Mouse (Mus musculus): ENCODE results near the gene Slc10a3. TPM values are rescaled to one million over a fixed set of nuclear protein-coding genes. Genes with fewer than 3 reads are reported as not detected.
A peak's percentile ranks its signal among the peaks of the same experiment; 100 is the strongest.
"Not testable (repeated sequence)": the region's sequence is repeated elsewhere in the genome, so short reads cannot be mapped to it uniquely, and the experiment has no call there.

The Slc10a3 gene
- polyA plus RNA-seq, 1 experiment from 2014 or later, result 6.1 TPM

GRCm38 (mm10) chrX:74357069-74357468, 16.1 kb downstream of the Slc10a3 start:
- H3K27me3 ChIP-seq; H3K4me2 ChIP-seq; H3K4me3 ChIP-seq (replicated peaks); H3K9ac ChIP-seq; H3K9me3 ChIP-seq (replicated peaks); H3K27ac ChIP-seq (replicated peaks); H3K36me3 ChIP-seq (replicated peaks); ATAC-seq (ENCODE audit: insufficient read depth); H3K4me1 ChIP-seq (replicated peaks): not testable (repeated sequence)
- WGBS (ENCODE audit: insufficient replicate concordance), result 81% methylated on average over 3 of the region's 3 CpGs

DNA sequence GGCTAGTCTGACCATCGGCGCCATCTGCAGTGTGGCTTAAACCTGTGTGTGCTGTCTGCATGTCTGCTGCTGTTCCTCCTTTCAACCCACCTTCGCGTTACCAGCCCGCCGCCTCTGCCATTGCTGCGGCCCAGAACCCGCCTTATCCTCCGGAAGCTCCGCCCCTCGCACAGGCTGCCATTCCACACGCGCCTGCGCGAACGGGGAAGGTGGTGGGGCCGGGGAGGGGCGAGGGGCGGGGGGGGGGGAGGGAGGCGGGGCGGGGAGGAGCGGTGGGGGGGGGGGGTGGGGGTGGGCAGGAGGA, 19.7 kb downstream of the Slc10a3 start, which contains the start of gene Lage3:
Gene Lage3 (minus strand): TSS at position 152 of the 304 bp plus-strand sequence.
- H3K9me3 ChIP-seq (replicated peaks), result no peaks in the 10 kb centered on the region

GRCm38 (mm10) chrX:74352645-74353466, 20.3 kb downstream of the Slc10a3 start:
- peak overlapping the region; percentile 74 for H3K4me2 ChIP-seq
- WGBS (ENCODE audit: insufficient replicate concordance), result 22% methylated on average over 13 of the region's 13 CpGs
- no peaks in the 10 kb centered on the region for H3K36me3 ChIP-seq (replicated peaks)
- H3K9me3 ChIP-seq (replicated peaks), result no peaks in the 10 kb centered on the region
- peak overlapping the region; percentile 54 for H3K9ac ChIP-seq
- peak overlapping the region; percentile 61 for H3K4me3 ChIP-seq (replicated peaks)
- H3K27me3 ChIP-seq, result no peaks in the 10 kb centered on the region
- H3K4me1 ChIP-seq (replicated peaks), result peaks cover 5% of the 10 kb centered on the region; the same call in 1 of the 2 replicates
- ATAC-seq (ENCODE audit: insufficient read depth), result 0 out of 2 replicates have a peak, but pooled peaks have one; percentile 25
- H3K27ac ChIP-seq (replicated peaks), result no peak overlapping the region

More for the DNA sequence above, 19.7 kb downstream of the Slc10a3 start, which contains the start of gene Lage3:
- Histone ChIP-seq H3K27me3 (no peaks in the 10 kb centered on the region), H3K36me3 (replicated peaks) (no peaks in the 10 kb centered on the region), H3K4me2 (peak within 1 kb of the TSS; percentile 74), H3K9ac (peak within 1 kb of the TSS; percentile 54), H3K4me1 (replicated peaks) (peaks cover 5% of the 10 kb centered on the region; the same call in 1 of the 2 replicates), H3K4me3 (replicated peaks) (peak within 1 kb of the TSS; percentile 61), H3K27ac (replicated peaks) (no peak within 1 kb of the TSS)
- 25% methylated on average over 17 of the region's 22 CpGs for WGBS (ENCODE audit: insufficient replicate concordance)
- ATAC-seq (ENCODE audit: insufficient read depth), result peak; percentile 81

DNA sequence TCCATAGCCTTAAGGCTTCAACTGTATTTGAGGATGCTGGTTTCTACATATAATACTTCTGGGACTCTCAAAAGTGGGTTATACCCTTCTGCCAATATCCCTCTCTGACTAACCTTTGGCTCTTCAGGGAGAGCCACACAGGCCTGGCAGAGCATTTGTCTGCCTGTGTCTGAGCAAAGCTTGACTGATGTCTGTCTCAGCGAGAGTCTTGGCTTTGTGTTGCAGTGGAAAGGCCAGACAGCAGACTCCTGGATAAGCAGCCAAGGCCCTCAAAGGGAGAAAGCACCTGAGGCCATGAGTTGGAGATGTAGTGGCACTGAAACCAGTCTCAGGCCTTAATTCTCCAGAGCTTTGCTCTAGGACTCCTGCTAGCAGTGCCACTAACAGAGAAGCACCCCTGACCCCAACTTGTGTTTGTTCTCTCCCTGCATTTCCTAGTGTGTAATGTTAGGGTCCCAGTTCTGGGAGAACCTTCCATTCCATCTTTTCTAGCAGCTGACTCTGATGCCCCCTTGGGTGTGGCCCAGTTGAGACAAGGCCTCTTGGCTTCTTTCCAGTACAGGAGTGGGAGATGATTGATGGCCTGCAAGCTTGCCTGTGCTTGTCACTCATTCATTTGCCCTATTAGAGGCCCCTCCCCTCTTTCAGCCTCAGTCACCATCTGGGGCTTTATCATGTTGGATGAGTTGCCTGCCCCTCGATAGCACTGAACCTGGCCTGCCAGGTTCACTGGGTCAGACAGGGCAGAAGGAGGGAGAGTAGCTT, 42.8 kb downstream of the Slc10a3 start:
- H3K4me3 ChIP-seq (replicated peaks), result no peak overlapping the region
- H3K27me3 ChIP-seq, result no peaks in the 10 kb centered on the region
- WGBS (ENCODE audit: insufficient replicate concordance), result 37% methylated on average over 2 of the region's 2 CpGs
- H3K9ac ChIP-seq, result no peak overlapping the region
- H3K4me2 ChIP-seq, result no peak overlapping the region
- H3K27ac ChIP-seq (replicated peaks), result no peak overlapping the region
- no peak for ATAC-seq (ENCODE audit: insufficient read depth)
- H3K9me3 ChIP-seq (replicated peaks), result no peaks in the 10 kb centered on the region
- H3K36me3 ChIP-seq (replicated peaks), result no peaks in the 10 kb centered on the region
- H3K4me1 ChIP-seq (replicated peaks), result peaks cover 14% of the 10 kb centered on the region

GRCm38 (mm10) chrX:74329215-74329671, 43.9 kb downstream of the Slc10a3 start:
- H3K4me2 ChIP-seq, result peak overlapping the region; percentile 73
- no peak overlapping the region for H3K9ac ChIP-seq
- 19% methylated on average over 10 of the region's 10 CpGs for WGBS (ENCODE audit: insufficient replicate concordance)
- peaks cover 14% of the 10 kb centered on the region for H3K4me1 ChIP-seq (replicated peaks)
- H3K36me3 ChIP-seq (replicated peaks), result no peaks in the 10 kb centered on the region
- no peak overlapping the region for H3K27ac ChIP-seq (replicated peaks)
- no peak; the same call in 1 of the 2 replicates for ATAC-seq (ENCODE audit: insufficient read depth)
- no peaks in the 10 kb centered on the region for H3K9me3 ChIP-seq (replicated peaks)
- H3K27me3 ChIP-seq, result no peaks in the 10 kb centered on the region
- peak overlapping the region; percentile 51 for H3K4me3 ChIP-seq (replicated peaks)

- ATAC-seq (ENCODE audit: insufficient read depth), result peak; percentile 90
- no peak within 1 kb of the TSS for H3K27ac ChIP-seq (replicated peaks)
- H3K9me3 ChIP-seq (replicated peaks), result no peaks in the 10 kb centered on the region
- peaks cover 14% of the 10 kb centered on the region for H3K4me1 ChIP-seq (replicated peaks)
- peak within 1 kb of the TSS; percentile 51 for H3K4me3 ChIP-seq (replicated peaks)
- WGBS (ENCODE audit: insufficient replicate concordance), result 16% methylated on average over 29 of the region's 30 CpGs
- peak within 1 kb of the TSS; percentile 73 for H3K4me2 ChIP-seq
- H3K9ac ChIP-seq, result no peak within 1 kb of the TSS
- no peaks in the 10 kb centered on the region for H3K27me3 ChIP-seq
- H3K36me3 ChIP-seq (replicated peaks), result no peaks in the 10 kb centered on the region
Observed at GRCm38 (mm10) chrX:74328725-74329161, 44.4 kb downstream of the Slc10a3 start, which contains the start of gene Plxna3. TSS of gene Plxna3 (plus strand) at chrX:74329066.

Other genes with a start within 250 kb of the Slc10a3 start
- gene Opn1mw, start 245.9 kb downstream of the Slc10a3 start, polyA plus RNA-seq (2015; fragmentation: Nextera tagmentation; extraction: Ambion mirVana), result not detected in 2 replicates
- gene Mecp2, start 238.0 kb downstream of the Slc10a3 start, polyA plus RNA-seq (2015; fragmentation: Nextera tagmentation; extraction: Ambion mirVana), result 6.2 and 6.9 TPM in 2 replicates
- gene Tex28, start 205.5 kb downstream of the Slc10a3 start, polyA plus RNA-seq (2015; fragmentation: Nextera tagmentation; extraction: Ambion mirVana), result not detected in 2 replicates
- gene Tktl1, start 196.1 kb downstream of the Slc10a3 start, polyA plus RNA-seq (2015; fragmentation: Nextera tagmentation; extraction: Ambion mirVana), result not detected in 2 replicates
- 41.6 and 47.6 TPM in 2 replicates for gene Flna, start 123.5 kb downstream of the Slc10a3 start, polyA plus RNA-seq (2015; fragmentation: Nextera tagmentation; extraction: Ambion mirVana)
- gene Emd, start 118.7 kb downstream of the Slc10a3 start, polyA plus RNA-seq (2015; fragmentation: Nextera tagmentation; extraction: Ambion mirVana), result 8.0 and 8.5 TPM in 2 replicates
- gene Rpl10, start 102.5 kb downstream of the Slc10a3 start, polyA plus RNA-seq (2015; fragmentation: Nextera tagmentation; extraction: Ambion mirVana), result 356 and 378 TPM in 2 replicates
- 27.7 and 29.2 TPM in 2 replicates for gene Taz, start 91.4 kb downstream of the Slc10a3 start, polyA plus RNA-seq (2015; fragmentation: Nextera tagmentation; extraction: Ambion mirVana)
- gene Dnase1l1, start 91.0 kb downstream of the Slc10a3 start, polyA plus RNA-seq (2015; fragmentation: Nextera tagmentation; extraction: Ambion mirVana), result 24.5 and 25.2 TPM in 2 replicates
- gene Atp6ap1, start 76.3 kb downstream of the Slc10a3 start, polyA plus RNA-seq (2015; fragmentation: Nextera tagmentation; extraction: Ambion mirVana), result 75.9 and 80.2 TPM in 2 replicates
- gene Gdi1, start 68.4 kb downstream of the Slc10a3 start, polyA plus RNA-seq (2015; fragmentation: Nextera tagmentation; extraction: Ambion mirVana), result 48.8 and 56.7 TPM in 2 replicates
- 28.5 and 28.8 TPM in 2 replicates for gene Fam50a, start 60.3 kb downstream of the Slc10a3 start, polyA plus RNA-seq (2015; fragmentation: Nextera tagmentation; extraction: Ambion mirVana)
- gene Plxna3, start 44.3 kb downstream of the Slc10a3 start, polyA plus RNA-seq (2015; fragmentation: Nextera tagmentation; extraction: Ambion mirVana), result 1.1 and 1.5 TPM in 2 replicates
- gene Lage3, start 19.7 kb downstream of the Slc10a3 start, polyA plus RNA-seq (2015; fragmentation: Nextera tagmentation; extraction: Ambion mirVana), result 34.6 and 43.0 TPM in 2 replicates
- gene Ubl4a, start 131 bp downstream of the Slc10a3 start, polyA plus RNA-seq (2015; fragmentation: Nextera tagmentation; extraction: Ambion mirVana), result 37.3 and 38.8 TPM in 2 replicates
- 11.0 and 12.0 TPM in 2 replicates for gene Fam3a, start 19.9 kb upstream of the Slc10a3 start, polyA plus RNA-seq (2015; fragmentation: Nextera tagmentation; extraction: Ambion mirVana)
- 21.5 and 26.2 TPM in 2 replicates for gene Ikbkg, start 19.9 kb upstream of the Slc10a3 start, polyA plus RNA-seq (2015; fragmentation: Nextera tagmentation; extraction: Ambion mirVana)
- 46.1 and 48.9 TPM in 2 replicates for gene G6pdx, start 55.8 kb upstream of the Slc10a3 start, polyA plus RNA-seq (2015; fragmentation: Nextera tagmentation; extraction: Ambion mirVana)
- not detected in 2 replicates for gene Gm6880, start 108.0 kb upstream of the Slc10a3 start, polyA plus RNA-seq (2015; fragmentation: Nextera tagmentation; extraction: Ambion mirVana)
- not detected in 2 replicates for gene Olfr1326-ps1, start 201.5 kb upstream of the Slc10a3 start, polyA plus RNA-seq (2015; fragmentation: Nextera tagmentation; extraction: Ambion mirVana)
- not detected in 2 replicates for gene Olfr1325, start 219.3 kb upstream of the Slc10a3 start, polyA plus RNA-seq (2015; fragmentation: Nextera tagmentation; extraction: Ambion mirVana)

Data from liver, embryonic 15.5 days (tissue).